Mouse (Mus musculus): ENCODE measurements around the gene Hilpda. TPM values are rescaled to one million over a fixed set of nuclear protein-coding genes. Genes with fewer than 3 reads are reported as not detected.

Gene Hilpda
- polyA plus RNA-seq, 1 experiment = 18.4 TPM

- Histone ChIP-seq H3K27me3 (ENCODE audit: control insufficient read depth, insufficient read depth, low read length, poor library complexity, severe bottlenecking) (no peaks in the 10 kb centered on the region), H3K36me3 (ENCODE audit: control insufficient read depth, insufficient read depth, low read length, poor library complexity, severe bottlenecking) (peaks cover 3% of the 10 kb centered on the region; the same call in 1 of the 2 replicates), H3K4me1 (ENCODE audit: control insufficient read depth, insufficient read depth, low read length) (no peaks in the 10 kb centered on the region), H3K27ac (ENCODE audit: insufficient read depth, low read length) (no peak overlapping the region), H3K4me3 (ENCODE audit: low read depth, low read length) (no peak overlapping the region), H3K9me3 (replicated peaks; ENCODE audit: control insufficient read depth, insufficient read depth, low read length, poor library complexity, severe bottlenecking) (no peaks in the 10 kb centered on the region), H3K9ac (ENCODE audit: low read depth, poor library complexity, severe bottlenecking) (no peak overlapping the region)
- TF ChIP-seq EP300 (IDR thresholded peaks at IDR 0.05; ENCODE audit: insufficient read depth, low read depth, low read length) (no peak), CTCF (IDR thresholded peaks at IDR 0.05; ENCODE audit: low read depth, low read length) (no peak), POLR2A (IDR thresholded peaks at IDR 0.05; ENCODE audit: insufficient read depth, low read length) (no peak)
Observed at GRCm38 (mm10) chr6:29280671-29281070, 8.4 kb downstream of the Hilpda start.

- TF ChIP-seq EP300 (IDR thresholded peaks at IDR 0.05; ENCODE audit: insufficient read depth, low read depth, low read length) = no peak
- no peak for TF ChIP-seq CTCF (IDR thresholded peaks at IDR 0.05; ENCODE audit: low read depth, low read length)
- TF ChIP-seq POLR2A (IDR thresholded peaks at IDR 0.05; ENCODE audit: insufficient read depth, low read length) = no peak
- Histone ChIP-seq H3K4me3 (ENCODE audit: low read depth, low read length) (no peak overlapping the region), H3K27ac (ENCODE audit: insufficient read depth, low read length) (no peak overlapping the region), H3K36me3 (ENCODE audit: control insufficient read depth, insufficient read depth, low read length, poor library complexity, severe bottlenecking) (no peaks in the 10 kb centered on the region), H3K27me3 (ENCODE audit: control insufficient read depth, insufficient read depth, low read length, poor library complexity, severe bottlenecking) (peaks cover 1% of the 10 kb centered on the region; the same call in 1 of the 2 replicates), H3K9me3 (replicated peaks; ENCODE audit: control insufficient read depth, insufficient read depth, low read length, poor library complexity, severe bottlenecking) (0 out of 2 replicates have a peak, but pooled peaks cover 2% of the 10 kb centered on the region), H3K9ac (ENCODE audit: low read depth, poor library complexity, severe bottlenecking) (no peak overlapping the region), H3K4me1 (ENCODE audit: control insufficient read depth, insufficient read depth, low read length) (no peaks in the 10 kb centered on the region)
Observed at GRCm38 (mm10) chr6:29286870-29287269, 14.6 kb downstream of the Hilpda start.

- no peak overlapping the region for H3K9ac ChIP-seq (ENCODE audit: low read depth, poor library complexity, severe bottlenecking)
- H3K27ac ChIP-seq (ENCODE audit: insufficient read depth, low read length) = no peak overlapping the region
Observed at GRCm38 (mm10) chr6:29287481-29287880, 15.2 kb downstream of the Hilpda start.

GRCm38 (mm10) chr6:29287944-29288343 is 15.7 kb downstream of the Hilpda start:
- Histone ChIP-seq H3K9ac (ENCODE audit: low read depth, poor library complexity, severe bottlenecking) (no peak overlapping the region), H3K27ac (ENCODE audit: insufficient read depth, low read length) (no peak overlapping the region), H3K4me3 (ENCODE audit: low read depth, low read length) (no peak overlapping the region), H3K27me3 (ENCODE audit: control insufficient read depth, insufficient read depth, low read length, poor library complexity, severe bottlenecking) (peaks cover 1% of the 10 kb centered on the region; the same call in 1 of the 2 replicates), H3K36me3 (ENCODE audit: control insufficient read depth, insufficient read depth, low read length, poor library complexity, severe bottlenecking) (no peaks in the 10 kb centered on the region), H3K9me3 (replicated peaks; ENCODE audit: control insufficient read depth, insufficient read depth, low read length, poor library complexity, severe bottlenecking) (0 out of 2 replicates have a peak, but pooled peaks cover 2% of the 10 kb centered on the region), H3K4me1 (ENCODE audit: control insufficient read depth, insufficient read depth, low read length) (no peaks in the 10 kb centered on the region)
- TF ChIP-seq CTCF (IDR thresholded peaks at IDR 0.05; ENCODE audit: low read depth, low read length) = no peak
- no peak for TF ChIP-seq EP300 (IDR thresholded peaks at IDR 0.05; ENCODE audit: insufficient read depth, low read depth, low read length)
- no peak for TF ChIP-seq POLR2A (IDR thresholded peaks at IDR 0.05; ENCODE audit: insufficient read depth, low read length)

More at GRCm38 (mm10) chr6:29287481-29287880, 15.2 kb downstream of the Hilpda start:
- H3K4me3 ChIP-seq (ENCODE audit: low read depth, low read length) = no peak overlapping the region
- H3K9me3 ChIP-seq (replicated peaks; ENCODE audit: control insufficient read depth, insufficient read depth, low read length, poor library complexity, severe bottlenecking) = 0 out of 2 replicates have a peak, but pooled peaks cover 2% of the 10 kb centered on the region
- TF ChIP-seq POLR2A (IDR thresholded peaks at IDR 0.05; ENCODE audit: insufficient read depth, low read length) (no peak), EP300 (IDR thresholded peaks at IDR 0.05; ENCODE audit: insufficient read depth, low read depth, low read length) (no peak), CTCF (IDR thresholded peaks at IDR 0.05; ENCODE audit: low read depth, low read length) (no peak)
- no peaks in the 10 kb centered on the region for H3K4me1 ChIP-seq (ENCODE audit: control insufficient read depth, insufficient read depth, low read length)
- H3K36me3 ChIP-seq (ENCODE audit: control insufficient read depth, insufficient read depth, low read length, poor library complexity, severe bottlenecking) = no peaks in the 10 kb centered on the region
- H3K27me3 ChIP-seq (ENCODE audit: control insufficient read depth, insufficient read depth, low read length, poor library complexity, severe bottlenecking) = peaks cover 1% of the 10 kb centered on the region; the same call in 1 of the 2 replicates

GRCm38 (mm10) chr6:29288651-29289050 is 16.4 kb downstream of the Hilpda start:
- Histone ChIP-seq H3K4me3 (ENCODE audit: low read depth, low read length) (no peak overlapping the region), H3K36me3 (ENCODE audit: control insufficient read depth, insufficient read depth, low read length, poor library complexity, severe bottlenecking) (no peaks in the 10 kb centered on the region), H3K9ac (ENCODE audit: low read depth, poor library complexity, severe bottlenecking) (no peak overlapping the region), H3K27me3 (ENCODE audit: control insufficient read depth, insufficient read depth, low read length, poor library complexity, severe bottlenecking) (peaks cover 1% of the 10 kb centered on the region; the same call in 1 of the 2 replicates), H3K27ac (ENCODE audit: insufficient read depth, low read length) (no peak overlapping the region), H3K9me3 (replicated peaks; ENCODE audit: control insufficient read depth, insufficient read depth, low read length, poor library complexity, severe bottlenecking) (0 out of 2 replicates have a peak, but pooled peaks cover 2% of the 10 kb centered on the region), H3K4me1 (ENCODE audit: control insufficient read depth, insufficient read depth, low read length) (no peaks in the 10 kb centered on the region)
- TF ChIP-seq EP300 (IDR thresholded peaks at IDR 0.05; ENCODE audit: insufficient read depth, low read depth, low read length) (no peak), CTCF (IDR thresholded peaks at IDR 0.05; ENCODE audit: low read depth, low read length) (no peak), POLR2A (IDR thresholded peaks at IDR 0.05; ENCODE audit: insufficient read depth, low read length) (no peak)

- H3K4me1 ChIP-seq (ENCODE audit: control insufficient read depth, insufficient read depth, low read length) = no peaks in the 10 kb centered on the region
- no peak overlapping the region for H3K9ac ChIP-seq (ENCODE audit: low read depth, poor library complexity, severe bottlenecking)
- TF ChIP-seq EP300 (IDR thresholded peaks at IDR 0.05; ENCODE audit: insufficient read depth, low read depth, low read length) = no peak
- TF ChIP-seq CTCF (IDR thresholded peaks at IDR 0.05; ENCODE audit: low read depth, low read length) = no peak
- no peak for TF ChIP-seq POLR2A (IDR thresholded peaks at IDR 0.05; ENCODE audit: insufficient read depth, low read length)
- H3K9me3 ChIP-seq (replicated peaks; ENCODE audit: control insufficient read depth, insufficient read depth, low read length, poor library complexity, severe bottlenecking) = no peaks in the 10 kb centered on the region; the same call in 1 of the 2 replicates
- no peaks in the 10 kb centered on the region for H3K27me3 ChIP-seq (ENCODE audit: control insufficient read depth, insufficient read depth, low read length, poor library complexity, severe bottlenecking)
- no peak overlapping the region for H3K4me3 ChIP-seq (ENCODE audit: low read depth, low read length)
- H3K27ac ChIP-seq (ENCODE audit: insufficient read depth, low read length) = no peak overlapping the region
- no peaks in the 10 kb centered on the region for H3K36me3 ChIP-seq (ENCODE audit: control insufficient read depth, insufficient read depth, low read length, poor library complexity, severe bottlenecking)
Observed at GRCm38 (mm10) chr6:29299112-29299511, 26.8 kb downstream of the Hilpda start.
